Mouse (Mus musculus) gastrocnemius, postnatal 14 days (tissue): ENCODE measurements around the gene Neto2. TPM values are rescaled to one million over a fixed set of nuclear protein-coding genes. Genes with fewer than 3 reads are reported as not detected.
"Not testable (repeated sequence)": the region's sequence is repeated elsewhere in the genome, so short reads cannot be mapped to it uniquely, and the experiment has no call there.

Source experiments
- DNase-seq: peaks from one replicate; pipeline ENCODE4 v3.0.0; 2021; ENCODE audit warnings: mixed read lengths
- intact Hi-C: fragments of 180-260 bp; cut with DNase I; formaldehyde crosslinking; loops from one replicate; pipeline ENCODE4 v1.15.1; 2025; ENCODE audit warnings: low total_unique reads
- long read RNA-seq, 2 experiments: library from polyadenylated mRNA; stranded (forward); transcript quantifications; one replicate each; pipeline ENCODE4 v2.0.0; 2021
- total RNA-seq, 2 experiments: library from RNA; stranded (reverse); gene quantifications; 2 replicates each; pipeline ENCODE4 v1.2.3; 2021

The Neto2 gene
- 1 to 10 TPM; 1.8 to 3.2 TPM for total RNA-seq
- long read RNA-seq, experiment 1, partial matches to known transcripts, result 0 of 3 reads
- long read RNA-seq, experiment 1, other reads (novel, unspliced or antisense), result 2 of 3 reads
- long read RNA-seq, experiment 2, full-length matches to known transcripts, result 2 of 5 reads
- long read RNA-seq, experiment 2, partial matches to known transcripts, result 1 of 5 reads
- long read RNA-seq, experiment 2, other reads (novel, unspliced or antisense), result 2 of 5 reads

DNA sequence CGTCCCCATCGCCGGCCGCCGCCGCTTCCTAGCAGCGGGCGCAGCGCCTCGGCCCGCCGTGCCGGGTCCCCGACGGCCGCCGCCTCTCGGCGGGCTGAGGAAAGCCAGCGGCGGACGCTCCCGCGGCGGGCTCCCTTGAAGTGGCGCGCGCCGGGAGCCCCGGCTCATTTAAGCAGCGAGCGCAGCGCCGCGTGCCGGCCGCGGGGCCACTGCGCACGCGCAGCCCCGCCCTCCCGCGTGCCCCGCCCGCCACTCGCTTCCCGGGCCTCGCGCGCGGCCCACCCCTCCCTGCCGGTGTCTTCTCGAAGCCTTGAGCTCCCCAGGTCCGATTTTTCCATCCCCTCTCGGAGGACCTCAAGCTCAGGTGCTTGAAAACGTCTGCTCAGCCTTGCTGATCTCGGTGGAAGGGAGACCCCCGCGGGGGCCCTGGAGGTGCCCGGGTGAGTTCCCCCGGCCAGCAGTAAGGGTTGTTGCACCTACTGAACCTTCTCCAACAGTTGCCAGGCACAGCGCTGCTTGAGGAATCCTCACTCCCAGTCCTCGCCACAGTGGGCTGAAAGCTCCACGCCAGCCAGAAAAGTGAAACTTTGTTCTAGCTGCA lies at the start of gene Neto2:
Neto2 (minus strand) TSS at position 174 of the 601 bp plus-strand sequence.
- peak; percentile 58 for DNase-seq
- intact Hi-C loops, result loop anchor here (5.0 kb wide), 1 partner anchor 1206 kb away; no protein-coding TSS in a partner anchor

DNA sequence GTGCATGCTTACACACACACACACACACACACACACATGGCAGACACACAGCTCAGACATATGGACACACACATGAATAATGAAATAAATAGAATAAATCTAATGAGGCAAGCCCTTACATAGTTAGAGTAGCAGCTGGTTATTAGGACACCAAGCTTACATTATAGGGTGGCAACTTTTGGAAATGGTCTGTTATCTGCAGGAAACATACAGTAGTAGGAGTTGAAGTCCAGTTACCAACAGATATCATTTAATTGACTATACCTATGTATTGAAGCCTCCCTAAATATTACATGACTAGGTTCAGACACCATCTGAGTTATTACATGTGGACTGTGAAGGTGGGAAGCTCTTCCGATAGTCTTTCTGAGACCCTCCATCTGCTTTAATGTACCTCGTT lies 44.3 kb upstream of the Neto2 start:
- intact Hi-C loops, result no loop called here
- no peak for DNase-seq

DNA sequence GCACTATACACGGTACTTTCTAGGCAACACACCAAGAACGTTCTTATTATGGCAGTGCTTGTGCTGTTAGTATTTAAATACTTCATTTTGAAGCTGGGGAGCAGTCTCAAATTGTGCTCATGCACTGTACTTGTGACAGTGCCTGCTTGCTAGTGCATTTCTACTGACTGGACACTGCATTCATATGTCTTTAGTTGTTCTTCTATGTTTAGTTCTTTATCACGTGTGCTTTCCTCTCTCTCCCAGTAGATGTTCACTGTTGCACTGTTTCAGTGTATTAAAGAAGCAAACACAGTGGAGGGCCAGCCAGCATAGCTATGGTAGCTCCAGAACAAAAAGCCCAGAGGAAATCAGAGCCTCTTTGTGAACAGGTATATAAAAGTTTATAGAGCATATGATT lies 29.8 kb upstream of the Neto2 start:
- DNase-seq, result no peak
- intact Hi-C loops, result no loop called here

DNA sequence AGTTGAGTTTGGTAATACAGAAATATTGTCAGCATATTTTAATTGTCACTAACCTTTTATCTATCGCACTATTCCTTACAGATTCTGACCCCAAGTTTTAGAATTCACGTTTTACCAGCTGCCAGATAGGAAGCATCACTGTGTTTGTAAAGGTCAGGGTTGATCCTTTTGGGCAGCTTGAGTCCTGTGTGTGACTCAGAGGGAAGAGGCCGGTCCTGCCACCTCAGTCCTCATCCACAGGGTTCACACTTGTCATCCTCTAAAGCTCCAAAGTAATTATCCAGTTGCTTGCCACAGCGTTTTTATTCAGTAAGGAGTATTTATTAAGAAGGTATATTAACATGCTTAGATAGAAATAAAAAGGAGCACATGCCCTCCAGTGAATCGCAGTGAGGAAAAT lies 16.5 kb upstream of the Neto2 start:
- no peak for DNase-seq
- intact Hi-C loops, result no loop called here

DNA sequence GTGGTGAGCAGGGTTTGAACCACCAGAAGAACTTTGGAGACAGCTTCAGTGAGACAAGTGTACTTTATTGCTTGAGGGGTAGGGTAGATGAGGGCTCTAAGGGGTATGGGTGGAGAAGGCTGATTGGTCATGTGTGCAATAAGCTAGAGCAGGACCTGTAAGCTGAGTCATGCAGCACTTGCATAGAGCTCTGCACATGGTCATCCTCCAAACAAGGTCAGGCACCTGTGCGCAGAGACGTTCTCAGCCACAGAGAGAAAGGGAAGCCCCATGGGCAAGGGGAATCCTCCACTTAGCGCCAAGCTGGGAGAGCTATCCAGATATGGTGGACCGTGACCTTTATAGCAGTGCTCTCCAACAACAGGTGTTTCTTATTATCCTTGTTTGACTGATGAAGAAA lies 16.0 kb upstream of the Neto2 start:
- DNase-seq, result no peak
- intact Hi-C loops, result no loop called here

DNA sequence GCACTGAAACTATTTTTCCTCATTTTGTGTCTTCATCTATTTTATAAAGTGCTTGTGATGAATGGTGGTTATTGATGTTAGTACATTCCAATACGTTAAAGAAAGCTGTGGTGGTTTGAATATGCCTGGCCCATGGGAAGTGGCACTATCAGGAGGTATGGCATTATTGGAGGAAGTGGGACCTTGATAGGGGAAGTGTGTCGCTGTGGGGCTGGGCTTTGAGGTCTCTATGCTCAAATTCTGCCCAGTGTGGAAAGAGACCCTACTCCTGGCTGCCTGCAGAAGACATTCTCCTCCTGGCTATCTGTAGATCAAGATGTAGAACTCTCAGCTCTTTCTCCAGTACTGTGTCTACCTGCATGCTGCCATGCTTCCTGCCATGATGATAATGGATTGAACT lies 6.3 kb upstream of the Neto2 start:
- intact Hi-C loops, result no loop called here
- DNase-seq, result no peak

DNA sequence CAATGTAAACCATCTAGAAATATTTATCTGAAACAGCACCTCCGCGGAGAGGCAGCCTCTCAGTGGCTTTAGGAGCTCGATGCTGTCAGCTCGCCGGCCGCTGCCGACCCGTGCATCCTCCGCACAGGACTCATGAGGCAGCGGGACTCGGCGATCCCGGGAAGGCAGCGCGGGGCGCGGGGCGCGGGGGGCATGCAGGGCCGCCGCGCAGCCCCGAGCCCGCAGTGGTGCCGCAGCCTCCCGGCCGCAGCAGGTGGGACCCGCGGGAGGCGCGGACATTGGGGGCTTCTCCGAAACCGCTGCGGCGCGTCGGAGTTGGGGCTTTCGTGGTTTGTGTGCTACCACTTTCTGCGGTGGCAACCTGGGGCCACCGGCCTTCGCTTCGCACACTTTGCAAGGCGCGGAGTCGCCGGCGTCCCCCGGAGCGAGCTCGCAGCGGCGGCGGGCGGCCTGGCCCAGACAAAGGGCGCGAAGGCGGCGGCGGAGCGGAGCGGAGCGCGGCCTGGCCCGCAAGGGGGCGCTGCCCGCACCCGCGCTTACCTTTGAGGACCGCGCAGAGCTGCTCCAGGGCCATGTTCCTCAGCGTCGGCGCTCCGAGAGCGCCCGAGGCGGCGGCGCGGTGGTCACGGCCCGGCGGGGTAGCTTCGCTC lies 498 bp downstream of the Neto2 start:
- intact Hi-C loops, result loop anchor here (5.0 kb wide), 1 partner anchor 1207 kb away; no protein-coding TSS in a partner anchor
- peak; percentile 54 for DNase-seq

DNA sequence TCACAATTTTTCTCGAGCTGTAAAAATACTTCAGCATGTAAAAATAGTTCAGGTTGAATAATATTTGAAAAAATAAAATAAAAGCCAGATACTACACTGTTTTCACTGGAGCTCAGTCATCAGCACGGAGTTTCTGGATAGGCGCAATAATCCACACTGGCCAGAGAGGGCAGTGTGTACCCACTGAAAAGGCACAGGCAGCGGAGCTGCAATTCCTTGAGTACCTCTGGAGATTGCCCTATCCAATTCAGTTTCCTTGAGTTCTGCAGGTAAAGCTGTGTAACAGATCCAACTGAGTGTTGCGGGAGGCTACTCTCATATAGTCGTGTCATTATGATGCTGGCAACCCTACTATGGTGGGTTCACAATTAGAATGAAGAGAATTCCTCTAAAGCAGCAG lies 1.7 kb downstream of the Neto2 start:
- DNase-seq, result peak; percentile 41
- intact Hi-C loops, result loop anchor here (5.0 kb wide), 1 partner anchor 888 kb away; no protein-coding TSS in a partner anchor

DNA sequence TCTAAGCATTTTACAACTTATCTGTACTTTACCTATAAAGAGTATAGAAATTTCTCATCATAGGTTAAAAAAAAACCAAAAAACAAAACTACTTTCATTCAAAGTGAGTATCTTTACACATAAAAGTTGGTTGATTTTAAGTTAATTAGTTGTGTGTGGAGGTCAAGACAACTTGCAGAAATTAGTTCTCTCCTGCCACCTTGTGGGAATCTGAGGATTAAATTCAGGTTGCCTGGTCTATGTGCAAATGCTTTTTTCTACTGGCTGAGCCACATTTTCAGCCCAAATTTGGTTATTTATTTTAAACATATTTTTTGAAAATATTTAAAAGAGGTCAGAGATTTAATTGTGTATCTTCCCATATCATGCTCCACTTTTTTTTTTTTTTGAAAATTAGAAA lies 35.6 kb downstream of the Neto2 start:
- DNase-seq, result no peak

DNA sequence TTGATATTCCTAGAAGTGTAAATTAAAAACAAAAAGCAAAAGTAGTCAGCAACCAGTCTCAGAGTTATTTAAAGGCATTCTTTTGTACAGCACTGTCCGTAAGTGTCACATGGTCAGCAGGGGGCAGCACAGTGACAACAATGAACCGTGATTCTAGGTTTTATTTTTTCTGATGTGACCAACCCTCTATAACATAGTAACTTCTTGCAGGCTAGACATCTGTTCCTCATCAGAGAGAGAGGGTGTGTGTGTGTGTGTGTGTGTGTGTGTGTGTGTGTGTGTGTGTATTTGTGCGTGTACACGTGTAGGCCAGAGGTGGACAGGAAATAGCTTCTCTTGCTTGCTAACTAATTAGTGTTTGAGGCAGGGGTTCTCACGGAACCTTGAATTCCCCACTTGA lies 38.7 kb downstream of the Neto2 start:
- DNase-seq, result peak; percentile 49
- intact Hi-C loops, result loop anchor here (5.0 kb wide), 1 partner anchor 210 kb away; no protein-coding TSS in a partner anchor

More for the DNA sequence above, 35.6 kb downstream of the Neto2 start:
- intact Hi-C loops, result loop anchor here (5.0 kb wide), 1 partner anchor 63 kb away; no protein-coding TSS in a partner anchor

DNA sequence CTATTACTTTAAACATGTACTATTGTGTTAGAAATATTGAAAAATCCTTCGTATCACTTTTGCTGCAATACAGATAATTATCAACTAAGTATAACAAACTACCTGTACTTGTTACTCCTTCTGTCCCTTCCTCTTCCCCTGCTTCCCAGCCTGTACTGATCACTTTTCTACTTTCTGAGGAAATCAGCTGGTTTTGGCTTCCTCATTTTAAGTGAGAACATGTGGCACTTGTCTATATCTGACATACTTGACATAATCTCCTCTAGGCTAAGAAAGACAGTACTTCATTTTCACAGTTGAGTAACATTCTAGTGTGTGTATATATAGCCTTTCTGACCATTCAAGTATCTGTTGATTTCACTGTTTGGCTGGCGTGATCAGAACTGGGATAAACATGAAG lies 49.5 kb downstream of the Neto2 start:
- intact Hi-C loops, result no loop called here
- DNase-seq, result no peak

DNA sequence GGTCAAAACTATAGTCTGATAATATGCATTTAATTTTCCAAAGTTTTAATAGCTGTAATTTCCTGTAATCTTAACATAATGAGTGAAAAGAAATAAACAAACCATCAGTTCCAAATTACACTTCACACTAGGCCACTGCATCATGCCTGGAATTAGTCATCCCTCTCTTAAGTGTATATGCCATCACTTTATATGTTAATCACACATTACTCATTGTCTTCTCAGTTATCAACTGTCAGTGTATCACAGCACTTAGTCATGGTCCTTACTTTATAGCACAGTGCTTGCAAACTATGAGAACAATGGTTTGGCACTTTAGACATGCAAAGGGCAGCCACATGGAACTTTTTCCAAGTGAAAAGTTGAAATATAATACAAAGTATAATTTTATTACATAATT lies 52.2 kb downstream of the Neto2 start:
- DNase-seq, result no peak
- intact Hi-C loops, result no loop called here

DNA sequence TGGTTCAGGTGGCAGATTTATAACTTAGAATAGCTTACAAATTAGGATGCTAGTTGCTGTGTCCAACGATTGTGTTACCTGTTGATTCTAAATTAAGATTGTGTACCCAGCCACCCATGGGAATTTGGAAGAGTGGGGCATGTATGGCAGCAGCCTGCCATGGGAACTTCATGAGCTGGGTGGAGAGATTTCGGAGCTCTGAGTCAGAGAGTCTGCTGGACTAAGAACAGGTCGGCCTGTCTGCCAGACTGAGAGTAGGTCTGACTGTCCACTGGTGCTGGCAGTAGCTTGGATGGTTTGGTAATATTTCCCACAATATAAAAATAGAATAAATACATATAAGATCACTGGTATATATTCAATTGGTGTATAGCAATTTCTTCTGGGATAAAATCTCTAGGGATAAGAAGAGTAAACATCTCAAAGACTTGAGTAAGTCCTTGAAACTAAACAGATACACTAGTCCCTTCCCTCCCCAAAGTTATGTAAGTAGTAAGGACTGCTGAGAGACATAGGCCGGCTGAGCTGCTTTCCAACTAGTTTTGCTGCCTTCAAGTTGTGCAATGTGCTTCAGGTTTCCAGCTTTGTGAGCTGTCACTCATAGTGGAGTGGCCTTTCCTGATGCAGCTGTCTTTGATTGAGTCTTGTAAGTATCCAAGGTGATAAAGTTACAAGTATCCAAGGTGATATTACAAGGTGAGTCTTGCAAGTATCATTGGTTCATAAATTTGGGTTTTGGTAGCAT lies 55.6 kb downstream of the Neto2 start:
- intact Hi-C loops, result no loop called here
- DNase-seq, result no peak

DNA sequence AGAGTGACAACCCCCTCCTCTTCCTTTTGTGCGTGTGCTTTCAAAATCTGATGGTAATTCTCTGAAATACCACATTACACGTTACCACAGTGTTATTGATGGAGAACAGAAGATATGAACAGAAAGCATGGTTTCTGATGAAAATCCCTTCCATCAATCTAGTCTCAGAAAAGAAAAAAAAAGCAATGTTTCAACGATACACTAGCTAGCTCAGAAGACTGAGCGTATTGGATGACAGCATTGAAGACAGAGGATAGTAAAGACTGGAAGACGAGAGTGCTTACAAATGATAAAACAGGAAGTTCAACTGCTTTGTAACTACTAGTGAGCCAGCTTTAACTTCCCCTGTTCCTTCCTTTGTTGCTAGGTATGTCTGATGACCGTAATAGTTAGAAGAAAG lies 76.3 kb downstream of the Neto2 start:
- intact Hi-C loops, result no loop called here
- no peak for DNase-seq

DNA sequence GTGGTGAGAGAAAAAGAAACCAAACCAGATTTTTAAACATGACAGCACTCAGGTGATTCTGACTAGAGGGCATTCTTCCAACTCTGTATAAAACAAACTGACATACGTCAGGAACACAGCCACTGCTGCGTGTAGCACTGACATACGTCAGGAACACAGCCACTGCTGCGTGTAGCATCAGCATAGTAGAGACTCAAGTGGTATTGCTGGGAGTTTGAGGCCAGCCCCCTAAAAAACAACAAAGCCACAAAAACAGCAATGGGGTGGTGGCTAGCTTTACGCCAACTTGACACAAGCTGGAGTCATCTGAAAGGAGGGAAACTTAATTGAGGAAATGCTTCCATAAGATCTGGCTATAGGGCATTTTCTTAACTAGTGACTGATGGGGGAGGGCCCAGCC lies 77.5 kb downstream of the Neto2 start:
- no peak for DNase-seq
- intact Hi-C loops, result no loop called here

DNA sequence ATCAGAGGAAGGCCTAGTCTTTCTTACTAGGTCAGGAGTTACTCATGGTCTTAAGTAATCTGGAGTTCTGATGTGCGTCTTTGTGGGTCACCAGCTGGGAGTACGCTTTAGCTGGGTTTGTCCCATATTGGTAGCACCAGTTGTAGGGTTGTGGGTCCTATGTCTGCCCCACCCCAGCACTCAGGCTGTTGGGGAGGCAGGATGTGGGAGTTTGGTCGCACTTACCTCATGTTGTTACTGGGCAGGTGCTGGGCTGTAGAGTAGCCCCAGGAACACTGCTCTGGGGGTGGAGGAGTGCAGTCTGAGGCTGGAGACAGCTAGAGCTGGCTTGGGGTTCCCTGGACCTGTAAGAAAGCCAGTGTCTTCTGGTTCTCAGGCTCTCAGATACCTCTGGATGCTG lies 81.9 kb downstream of the Neto2 start:
- intact Hi-C loops, result no loop called here
- DNase-seq, result no peak

DNA sequence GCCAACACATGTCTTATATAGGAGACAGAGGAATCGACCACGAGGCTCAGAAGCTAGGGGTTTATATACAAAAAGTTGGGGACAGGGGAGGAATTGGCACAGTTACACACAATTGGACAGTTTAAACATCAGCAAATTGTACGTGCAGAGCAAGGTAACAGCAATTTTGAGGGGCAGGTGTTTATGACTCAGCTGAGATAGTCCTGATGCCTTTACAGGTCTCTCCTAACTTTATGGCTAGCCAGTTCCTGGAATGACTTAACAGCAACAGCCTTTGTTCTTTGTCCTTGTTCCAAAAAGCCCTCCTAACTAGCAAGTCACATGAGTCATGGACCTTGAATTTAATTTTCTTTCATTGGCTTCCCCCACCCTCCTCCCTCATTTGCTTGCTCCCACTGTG lies 83.6 kb downstream of the Neto2 start:
- DNase-seq, intact Hi-C loops: not testable (repeated sequence)

DNA sequence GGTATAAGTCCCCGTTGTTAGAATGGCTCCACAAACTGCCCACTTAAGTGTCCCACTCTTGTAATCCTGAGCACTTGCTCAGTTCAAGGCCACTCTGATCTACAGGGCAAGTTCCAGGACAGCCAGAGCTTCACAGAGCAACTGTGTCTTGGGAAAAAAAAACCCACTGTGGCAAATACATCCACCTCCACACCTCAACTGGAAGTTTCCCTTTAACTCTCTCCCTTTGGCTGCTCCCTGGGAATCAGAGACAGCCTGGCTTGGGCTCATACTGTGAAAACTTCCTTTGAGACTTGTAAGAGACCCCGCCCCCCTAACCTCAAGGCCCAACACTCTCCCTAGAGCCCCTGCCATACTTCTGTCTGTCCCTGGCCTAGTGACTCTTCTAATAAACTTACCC lies 91.9 kb downstream of the Neto2 start:
- intact Hi-C loops, result no loop called here
- no peak for DNase-seq

DNA sequence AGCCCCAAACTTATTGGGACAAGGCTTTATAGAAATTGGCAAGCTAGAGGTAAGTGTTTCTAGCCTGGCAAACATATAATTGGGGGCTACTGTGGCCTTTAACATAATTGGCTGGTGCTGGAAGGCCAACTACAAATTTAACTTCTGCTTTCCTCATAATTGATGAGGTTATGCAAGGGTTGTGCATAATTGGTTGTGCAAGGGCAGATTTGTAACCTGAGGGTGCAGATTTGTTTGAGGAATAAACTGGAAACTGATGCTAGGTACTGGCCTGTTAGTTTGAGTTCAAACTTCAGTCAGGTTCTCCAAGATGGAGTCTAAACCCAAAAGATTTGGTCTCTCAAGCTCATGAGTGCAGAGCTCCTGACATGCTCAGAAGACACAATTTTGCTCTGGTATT lies 92.9 kb downstream of the Neto2 start:
- intact Hi-C loops, result no loop called here
- DNase-seq, result no peak

DNA sequence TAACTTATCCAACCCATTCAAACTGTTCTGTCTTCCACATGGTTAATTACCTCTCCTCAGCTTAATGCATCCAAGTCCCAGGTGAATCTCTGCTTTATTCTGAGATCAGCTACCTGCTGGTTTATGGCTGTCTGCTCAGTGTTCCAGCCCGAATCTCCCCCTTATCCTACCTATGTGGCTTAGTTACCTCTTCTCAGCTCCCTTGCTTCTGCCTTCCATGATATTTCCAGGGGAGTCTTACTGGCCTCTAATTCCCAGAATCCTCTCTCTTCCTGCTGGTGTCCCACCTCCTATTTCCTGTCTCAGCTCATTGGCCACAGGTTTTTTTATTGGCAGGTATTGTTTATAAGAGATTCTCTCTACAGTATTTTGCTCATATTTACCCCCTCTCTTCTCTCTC lies 93.8 kb downstream of the Neto2 start:
- DNase-seq, result no peak
- intact Hi-C loops, result no loop called here
